Mouse (Mus musculus): ENCODE data around the gene Pms2. TPM values are rescaled to one million over a fixed set of nuclear protein-coding genes. Genes with fewer than 3 reads are reported as not detected.
A peak's percentile ranks its signal among the peaks of the same experiment; 100 is the strongest.

The Pms2 gene
- total RNA-seq, 1 experiment from 2014 or later, result 11.0 TPM

DNA sequence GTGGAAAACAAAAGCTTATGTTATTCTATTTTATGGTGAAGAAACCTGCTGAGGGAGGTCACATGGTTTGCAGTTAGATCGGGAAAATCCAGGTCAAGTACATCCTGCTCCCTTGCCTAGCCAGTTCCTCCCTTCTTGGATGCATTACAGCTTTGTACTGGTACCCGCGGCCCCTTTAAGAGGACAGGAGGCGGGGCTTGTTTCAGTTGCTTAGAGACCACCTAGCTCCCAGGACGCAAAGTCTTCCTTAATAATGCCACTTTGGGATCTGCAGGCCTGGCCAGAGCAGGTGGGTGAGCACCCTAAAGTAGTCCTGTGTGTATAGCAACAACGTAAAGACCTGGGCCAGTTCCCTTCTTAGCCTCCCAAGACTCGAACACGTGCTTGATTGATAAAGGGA lies 23.1 kb downstream of the Pms2 start, which contains the start of gene Rsph10b:
TSS of gene Rsph10b (plus strand) at position 205 of the 400 bp plus-strand sequence.
- peak; percentile 20 for DNase-seq

DNA sequence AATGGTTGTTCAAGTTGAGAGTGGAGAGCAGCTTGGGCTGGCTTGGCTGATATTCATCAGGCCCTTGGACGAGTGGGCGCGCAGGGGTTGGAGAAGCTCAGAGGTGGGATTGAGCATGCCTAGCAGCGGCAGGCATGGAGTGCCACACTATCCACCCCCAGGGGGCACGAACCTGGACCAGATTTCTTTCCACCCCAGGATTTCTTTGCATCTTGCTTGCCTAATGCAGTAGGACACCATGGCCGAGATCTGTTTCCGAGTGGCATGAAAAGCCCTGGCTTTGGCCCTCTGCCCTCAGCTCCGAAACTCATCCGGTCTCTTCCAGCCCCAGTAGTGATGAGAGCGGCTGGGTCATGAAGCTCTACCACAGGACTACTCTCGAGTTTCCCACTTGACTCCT lies 23.6 kb downstream of the Pms2 start:
- DNase-seq, result no peak

GRCm38 (mm10) chr5:143933875-143934274 lies 24.1 kb downstream of the Pms2 start:
- no peak for DNase-seq

- DNase-seq, result no peak
Observed at GRCm38 (mm10) chr5:143936156-143936555, 26.4 kb downstream of the Pms2 start.

DNA sequence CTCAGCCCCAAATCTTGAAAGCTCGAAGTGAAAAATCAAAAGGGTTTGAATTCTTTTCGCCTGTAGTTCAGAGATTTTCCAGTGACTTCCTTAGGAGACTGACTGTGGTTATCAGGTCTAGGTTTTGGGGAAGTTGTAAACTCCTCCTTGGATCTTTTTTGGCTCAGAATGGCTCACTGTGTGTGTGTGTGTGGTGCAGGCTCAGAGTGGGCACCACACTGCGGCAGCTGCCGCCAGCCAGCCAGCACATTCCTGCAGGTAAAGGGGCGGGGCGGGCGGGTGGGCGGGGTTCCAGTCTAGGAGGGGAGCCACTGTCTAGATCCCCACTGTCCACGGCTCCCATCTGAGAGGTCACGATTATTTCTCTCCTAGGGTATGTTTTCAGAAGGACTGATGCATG lies 31.8 kb downstream of the Pms2 start:
- DNase-seq, result no peak

DNA sequence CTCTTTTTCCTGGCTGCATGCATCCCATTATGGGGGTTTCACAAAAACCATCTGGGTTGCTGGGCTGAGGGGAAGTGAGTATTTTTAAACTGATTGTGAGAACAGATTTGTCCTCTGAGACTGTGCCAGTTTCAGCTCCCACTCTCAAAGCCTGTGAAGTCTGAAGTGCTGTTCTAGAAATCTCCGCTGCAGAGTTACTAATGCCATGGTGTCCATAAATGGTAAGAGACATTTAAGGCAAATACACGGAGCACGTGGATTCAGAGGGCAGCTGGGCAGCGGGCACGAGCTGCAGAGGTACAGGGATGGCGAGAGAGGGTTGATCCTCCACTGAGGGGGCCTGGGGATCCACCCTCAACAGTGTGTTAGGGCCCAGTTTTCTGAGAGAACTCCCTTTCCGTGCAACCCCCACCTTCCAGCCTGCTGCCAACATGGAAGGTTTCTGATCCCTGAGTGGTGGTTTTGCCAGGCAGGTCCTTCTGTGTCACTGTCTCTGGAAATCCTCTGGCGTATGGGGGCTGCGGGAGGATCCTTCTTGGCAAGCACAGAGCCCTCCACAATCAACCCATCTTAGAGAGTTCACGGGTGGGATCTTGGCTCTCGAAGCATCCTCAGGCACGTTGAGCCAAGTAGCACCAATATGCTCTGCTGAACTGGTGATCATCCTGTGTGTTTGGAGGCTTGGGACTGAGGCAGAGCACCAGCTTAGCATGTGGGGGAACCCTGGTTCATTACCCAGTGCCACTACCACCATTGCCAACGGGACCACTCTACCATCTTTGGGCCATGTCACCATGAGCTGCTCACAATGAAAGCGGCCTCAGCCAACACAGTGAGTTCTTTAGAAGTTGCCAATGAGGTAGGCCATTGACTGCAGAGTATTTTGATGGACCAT lies 33.7 kb downstream of the Pms2 start:
- DNase-seq, result no peak

GRCm38 (mm10) chr5:143948361-143948760 lies 38.6 kb downstream of the Pms2 start:
- no peak for DNase-seq

DNA sequence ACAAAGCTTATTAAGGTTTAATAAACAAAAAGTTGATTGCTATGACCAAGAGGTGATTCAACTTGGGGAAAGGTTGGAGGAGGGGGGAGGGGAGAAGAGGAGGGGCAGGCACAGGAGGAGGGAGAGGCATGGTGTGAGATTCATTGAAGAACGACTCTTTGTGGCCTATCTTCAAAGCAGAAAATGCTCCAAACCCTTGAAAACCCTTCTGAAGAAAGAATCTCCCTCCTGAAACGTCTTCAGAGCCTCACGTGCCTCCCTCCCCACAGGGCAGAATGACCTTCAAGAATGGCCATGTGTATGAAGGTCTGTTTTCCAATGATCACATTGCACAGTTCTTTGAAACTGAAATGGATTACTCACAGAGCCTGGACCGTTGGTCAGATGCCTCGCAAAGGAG lies 40.3 kb downstream of the Pms2 start:
- no peak for DNase-seq

GRCm38 (mm10) chr5:143957101-143957500 lies 47.3 kb downstream of the Pms2 start:
- no peak for DNase-seq

DNA sequence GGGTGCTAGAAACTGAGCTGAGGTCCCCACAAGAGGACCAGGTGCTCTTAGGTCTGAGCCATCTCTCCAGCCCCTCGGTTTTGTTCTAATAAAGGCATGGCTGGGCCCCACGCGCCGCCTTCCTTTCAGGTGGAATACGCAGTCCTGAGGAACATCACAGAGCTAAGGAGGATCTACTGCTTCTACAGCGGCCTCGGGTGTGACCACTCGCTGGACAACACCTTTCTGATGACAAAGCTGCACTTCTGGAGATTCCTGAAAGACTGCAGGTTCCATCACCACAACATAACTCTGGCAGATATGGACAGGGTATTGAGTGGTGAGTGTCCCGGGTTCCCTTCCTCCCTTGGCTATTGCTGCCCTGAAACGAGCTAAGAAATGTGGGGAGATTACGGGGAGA lies 49.8 kb downstream of the Pms2 start:
- DNase-seq, result no peak

DNA sequence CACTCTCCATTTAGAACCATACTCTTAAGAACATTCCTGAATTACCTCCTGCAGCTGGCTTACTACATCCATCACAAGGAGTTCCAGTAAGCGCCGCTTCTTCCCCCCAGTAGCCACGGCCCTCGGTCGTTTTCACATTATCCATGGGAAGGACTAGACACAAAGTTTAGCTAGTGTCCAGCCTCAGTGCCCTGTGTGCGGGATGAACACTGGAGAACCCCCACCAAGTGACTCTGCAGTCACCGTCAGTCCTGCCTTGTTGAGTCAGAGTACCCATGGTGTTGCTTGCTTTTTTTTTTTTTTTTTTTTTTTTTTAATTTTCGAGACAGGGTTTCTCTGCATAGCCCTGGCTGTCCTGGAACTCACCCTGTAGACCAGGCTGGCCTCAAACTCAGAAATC lies 51.4 kb downstream of the Pms2 start:
- DNase-seq, result no peak

GRCm38 (mm10) chr5:143965586-143966345 lies 56.0 kb downstream of the Pms2 start:
- DNase-seq, result peak; percentile 75

- DNase-seq, result no peak
Observed at GRCm38 (mm10) chr5:143966671-143967070, 56.9 kb downstream of the Pms2 start.

DNA sequence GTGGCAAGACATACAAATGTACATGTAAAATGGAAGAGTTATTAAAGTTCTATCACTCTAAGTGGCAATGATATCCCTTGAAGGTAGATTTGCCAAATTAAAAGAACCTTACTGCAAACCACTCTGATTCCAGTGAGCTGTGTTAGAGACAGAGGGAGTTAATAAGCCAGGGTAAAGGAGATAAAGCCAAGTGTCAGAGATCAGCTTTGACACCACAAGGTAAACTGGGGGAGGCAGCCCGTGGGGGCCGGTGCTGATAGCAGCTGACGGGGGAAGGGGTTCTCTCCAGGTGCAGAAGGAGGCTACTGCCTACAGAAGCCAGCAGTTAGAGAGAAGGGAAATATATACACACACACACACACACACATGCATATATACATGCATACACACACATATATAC lies 62.9 kb downstream of the Pms2 start:
- DNase-seq, result no peak

DNA sequence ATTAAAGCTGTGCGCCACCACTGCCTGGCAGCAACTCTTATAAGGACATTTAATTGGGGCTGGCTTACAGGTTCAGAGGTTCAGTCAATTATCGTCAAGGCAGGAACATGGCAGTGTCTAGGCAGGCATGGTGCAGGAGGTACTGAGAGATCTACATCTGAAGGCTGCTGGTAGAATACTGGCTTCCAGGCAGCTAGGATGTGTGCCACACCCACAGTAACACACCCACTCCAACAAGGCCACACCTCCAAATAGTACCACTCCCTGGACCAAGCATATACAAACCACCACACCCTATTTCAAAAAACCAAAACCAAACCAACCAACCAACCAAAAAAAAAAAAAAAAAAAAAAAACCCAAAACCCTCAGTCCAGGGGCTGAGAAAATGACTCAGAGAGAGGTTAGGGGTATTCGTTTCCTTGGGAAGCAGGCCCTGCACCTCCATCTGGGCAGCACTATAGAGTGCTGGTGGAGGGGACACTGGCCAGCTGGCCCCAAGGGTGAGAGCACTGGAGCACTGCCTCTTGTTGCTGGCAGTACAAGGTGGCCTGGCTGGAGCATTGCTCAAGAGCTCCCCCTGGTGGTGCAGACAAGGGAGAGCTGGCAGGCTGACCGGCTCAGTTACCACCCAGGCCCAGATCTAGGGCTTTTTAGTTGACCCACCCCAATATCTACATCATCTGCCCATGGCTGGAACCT lies 65.3 kb downstream of the Pms2 start:
- peak; percentile 71 for DNase-seq

DNA sequence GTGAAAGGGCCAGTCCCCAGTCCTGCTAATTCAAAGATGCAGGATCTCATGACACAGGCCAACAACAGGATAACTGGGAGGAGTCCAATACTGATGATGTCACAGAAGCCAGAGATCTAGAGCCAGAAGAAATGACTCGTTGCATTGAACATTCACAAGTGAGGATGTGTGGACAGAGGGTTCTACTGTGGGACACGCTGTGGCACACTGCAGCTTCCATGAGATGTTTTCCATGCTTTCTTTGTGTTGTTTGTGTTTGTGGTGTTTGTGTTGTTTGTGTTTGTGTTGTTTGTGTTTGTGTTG lies 65.8 kb downstream of the Pms2 start:
- DNase-seq, result no peak

DNA sequence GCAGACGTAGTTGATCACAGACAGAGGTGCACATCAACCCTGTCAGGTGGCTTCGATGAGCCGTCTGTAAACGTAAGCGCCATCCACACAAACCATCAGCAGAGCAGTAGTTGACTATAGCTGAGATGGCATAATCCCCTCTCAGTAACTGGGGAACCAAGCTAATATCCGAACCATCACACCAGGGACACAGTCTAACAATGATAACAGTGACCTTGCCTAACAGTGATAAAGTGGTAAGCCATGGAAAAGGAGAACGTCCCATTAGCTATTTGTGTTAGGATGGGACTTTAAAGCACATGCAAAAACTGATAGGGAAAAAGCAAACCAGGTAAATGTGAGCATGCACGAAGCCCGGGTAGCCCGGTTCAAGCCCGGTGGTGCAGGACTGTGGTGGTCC lies 66.5 kb downstream of the Pms2 start:
- DNase-seq, result no peak

DNA sequence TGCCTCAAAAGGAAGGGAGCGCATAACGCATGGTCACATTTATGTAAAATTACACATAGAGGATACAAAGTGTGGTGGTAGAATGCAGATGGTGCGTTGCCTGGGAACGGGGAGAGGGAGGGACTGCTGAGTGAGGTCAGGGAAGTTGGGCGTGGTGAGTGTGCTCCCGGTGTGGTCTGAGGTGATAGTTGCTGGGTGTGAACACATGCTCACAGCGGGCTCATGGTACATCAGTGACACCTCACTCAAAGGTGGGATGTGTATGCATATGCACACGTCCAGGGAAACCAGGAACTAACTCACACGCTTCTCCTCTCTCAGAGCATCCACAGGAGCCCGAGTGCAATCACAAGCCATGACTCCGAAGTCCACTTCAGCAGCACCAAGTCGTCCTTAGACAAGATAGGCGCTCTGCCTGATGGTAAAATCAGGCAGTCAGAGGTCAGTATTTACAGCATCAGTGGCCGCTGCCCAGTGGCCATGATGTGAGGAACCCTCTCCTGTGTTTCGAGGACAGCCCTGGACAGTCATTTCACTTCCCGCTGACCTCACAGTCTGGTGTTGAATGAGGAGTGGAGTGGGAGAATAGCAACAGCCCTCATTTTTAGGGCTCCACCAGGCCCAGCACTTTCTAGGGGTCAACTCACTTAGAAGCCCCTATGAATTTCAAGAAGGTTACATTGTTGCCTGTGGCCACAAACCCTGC lies 67.1 kb downstream of the Pms2 start:
- DNase-seq, result no peak

GRCm38 (mm10) chr5:143980858-143981257 lies 71.1 kb downstream of the Pms2 start:
- DNase-seq, result no peak

DNA sequence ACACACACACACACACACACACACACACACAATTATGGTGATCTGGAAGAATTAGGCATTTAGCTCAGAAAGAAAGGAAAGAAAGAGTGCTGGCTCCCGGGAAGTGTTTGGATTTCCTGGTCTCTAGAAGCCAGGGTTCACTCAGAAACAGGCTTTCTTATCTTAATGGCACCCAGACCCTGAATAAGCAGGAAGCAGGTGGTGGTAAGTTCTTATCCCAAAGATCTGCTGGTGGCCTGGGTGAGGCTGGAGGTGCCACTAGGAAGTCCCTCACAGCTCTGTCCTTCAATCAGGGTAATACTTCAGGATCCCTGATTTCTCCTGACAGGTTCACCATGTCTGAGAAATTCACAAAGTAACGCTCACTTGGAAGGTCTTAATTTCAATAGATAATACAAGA lies 72.6 kb downstream of the Pms2 start:
- DNase-seq, result no peak

All from adrenal gland, postnatal 25 days (tissue).